Mouse (Mus musculus): ENCODE data around the gene Basp1. TPM values are rescaled to one million over a fixed set of nuclear protein-coding genes. Genes with fewer than 3 reads are reported as not detected.

Gene Basp1
- polyA plus RNA-seq, 1 experiment from 2014 or later = 2.2 TPM

- Histone ChIP-seq H3K4me2 (no peak overlapping the region), H3K27me3 (no peaks in the 10 kb centered on the region), H3K9me3 (replicated peaks) (no peaks in the 10 kb centered on the region), H3K9ac (no peak overlapping the region), H3K4me1 (replicated peaks) (peaks cover 4% of the 10 kb centered on the region; the same call in 1 of the 2 replicates), H3K36me3 (no peaks in the 10 kb centered on the region), H3K27ac (no peak overlapping the region), H3K4me3 (replicated peaks) (no peak overlapping the region)
- DNase-seq (no peak), ATAC-seq (ENCODE audit: low read depth) (no peak)
- WGBS (ENCODE audit: insufficient replicate concordance) = 35% methylated on average over 4 of the region's 4 CpGs
Measured at GRCm38 (mm10) chr15:25392525-25393099, 21.0 kb downstream of the Basp1 start.

GRCm38 (mm10) chr15:25391210-25391609, 22.4 kb downstream of the Basp1 start:
- no peak for DNase-seq
- Histone ChIP-seq H3K9me3 (replicated peaks) (no peaks in the 10 kb centered on the region), H3K27ac (no peak overlapping the region), H3K27me3 (no peaks in the 10 kb centered on the region), H3K9ac (no peak overlapping the region), H3K4me2 (no peak overlapping the region), H3K4me1 (replicated peaks) (peaks cover 4% of the 10 kb centered on the region; the same call in 1 of the 2 replicates), H3K36me3 (no peaks in the 10 kb centered on the region), H3K4me3 (replicated peaks) (no peak overlapping the region)
- peak; percentile 74 for ATAC-seq (ENCODE audit: low read depth)
- WGBS (ENCODE audit: insufficient replicate concordance) = 30% methylated on average over 5 of the region's 5 CpGs

- peaks cover 4% of the 10 kb centered on the region; the same call in 1 of the 2 replicates for H3K4me1 ChIP-seq (replicated peaks)
- H3K27ac ChIP-seq = no peak overlapping the region
- 69% methylated on average over 6 of the region's 6 CpGs for WGBS (ENCODE audit: insufficient replicate concordance)
- H3K9me3 ChIP-seq (replicated peaks) = no peaks in the 10 kb centered on the region
- no peak overlapping the region for H3K4me2 ChIP-seq
- H3K4me3 ChIP-seq (replicated peaks) = no peak overlapping the region
- H3K36me3 ChIP-seq = no peaks in the 10 kb centered on the region
- no peak overlapping the region for H3K9ac ChIP-seq
- DNase-seq = no peak
- ATAC-seq (ENCODE audit: low read depth) = no peak
- no peaks in the 10 kb centered on the region for H3K27me3 ChIP-seq
Measured at GRCm38 (mm10) chr15:25387572-25387971, 26.0 kb downstream of the Basp1 start.

GRCm38 (mm10) chr15:25380051-25380450, 33.5 kb downstream of the Basp1 start:
- Histone ChIP-seq H3K27ac (no peak overlapping the region), H3K9me3 (replicated peaks) (no peaks in the 10 kb centered on the region), H3K4me2 (no peak overlapping the region), H3K27me3 (no peaks in the 10 kb centered on the region), H3K36me3 (no peaks in the 10 kb centered on the region), H3K4me1 (replicated peaks) (no peaks in the 10 kb centered on the region), H3K4me3 (replicated peaks) (no peak overlapping the region), H3K9ac (no peak overlapping the region)
- DNase-seq = no peak
- WGBS (ENCODE audit: insufficient replicate concordance) = 63% methylated on average over 5 of the region's 5 CpGs
- no peak for ATAC-seq (ENCODE audit: low read depth)

GRCm38 (mm10) chr15:25378707-25379106, 34.9 kb downstream of the Basp1 start:
- no peak overlapping the region for H3K4me2 ChIP-seq
- no peak for DNase-seq
- no peaks in the 10 kb centered on the region for H3K36me3 ChIP-seq
- no peak overlapping the region for H3K27ac ChIP-seq
- no peak overlapping the region for H3K4me3 ChIP-seq (replicated peaks)
- H3K27me3 ChIP-seq = no peaks in the 10 kb centered on the region
- WGBS (ENCODE audit: insufficient replicate concordance) = 76% methylated on average over 8 of the region's 8 CpGs
- H3K9me3 ChIP-seq (replicated peaks) = no peaks in the 10 kb centered on the region
- no peak overlapping the region for H3K9ac ChIP-seq
- no peaks in the 10 kb centered on the region for H3K4me1 ChIP-seq (replicated peaks)
- no peak for ATAC-seq (ENCODE audit: low read depth)

- Histone ChIP-seq H3K4me3 (replicated peaks) (no peak overlapping the region), H3K9me3 (replicated peaks) (no peaks in the 10 kb centered on the region), H3K9ac (no peak overlapping the region), H3K4me2 (no peak overlapping the region), H3K27me3 (no peaks in the 10 kb centered on the region), H3K4me1 (replicated peaks) (no peaks in the 10 kb centered on the region), H3K27ac (no peak overlapping the region), H3K36me3 (no peaks in the 10 kb centered on the region)
- WGBS (ENCODE audit: insufficient replicate concordance) = 72% methylated on average over 3 of the region's 3 CpGs
- DNase-seq = no peak
- ATAC-seq (ENCODE audit: low read depth) = no peak
Measured at GRCm38 (mm10) chr15:25376914-25377313, 36.6 kb downstream of the Basp1 start.

- no peak overlapping the region for H3K9ac ChIP-seq
- no peaks in the 10 kb centered on the region for H3K27me3 ChIP-seq
- no peak overlapping the region for H3K27ac ChIP-seq
- 60% methylated on average over 3 of the region's 3 CpGs for WGBS (ENCODE audit: insufficient replicate concordance)
- no peak for ATAC-seq (ENCODE audit: low read depth)
- H3K9me3 ChIP-seq (replicated peaks) = no peaks in the 10 kb centered on the region
- H3K4me1 ChIP-seq (replicated peaks) = no peaks in the 10 kb centered on the region
- no peaks in the 10 kb centered on the region for H3K36me3 ChIP-seq
- no peak overlapping the region for H3K4me2 ChIP-seq
- no peak overlapping the region for H3K4me3 ChIP-seq (replicated peaks)
- DNase-seq = no peak
Measured at GRCm38 (mm10) chr15:25373486-25373885, 40.1 kb downstream of the Basp1 start.

- Histone ChIP-seq H3K9ac (no peak overlapping the region), H3K4me1 (replicated peaks) (no peaks in the 10 kb centered on the region), H3K4me2 (no peak overlapping the region), H3K27ac (no peak overlapping the region), H3K4me3 (replicated peaks) (no peak overlapping the region), H3K36me3 (no peaks in the 10 kb centered on the region), H3K27me3 (peaks cover 15% of the 10 kb centered on the region), H3K9me3 (replicated peaks) (no peaks in the 10 kb centered on the region)
- 67% methylated on average over 7 of the region's 7 CpGs for WGBS (ENCODE audit: insufficient replicate concordance)
- DNase-seq (no peak), ATAC-seq (ENCODE audit: low read depth) (no peak)
Measured at GRCm38 (mm10) chr15:25369522-25369921, 44.0 kb downstream of the Basp1 start.

GRCm38 (mm10) chr15:25365503-25365902, 48.1 kb downstream of the Basp1 start:
- WGBS (ENCODE audit: insufficient replicate concordance) = 41% methylated on average over 5 of the region's 5 CpGs
- Histone ChIP-seq H3K4me3 (replicated peaks) (no peak overlapping the region), H3K4me1 (replicated peaks) (no peaks in the 10 kb centered on the region), H3K9ac (no peak overlapping the region), H3K9me3 (replicated peaks) (no peaks in the 10 kb centered on the region), H3K4me2 (no peak overlapping the region), H3K36me3 (no peaks in the 10 kb centered on the region), H3K27me3 (peaks cover 26% of the 10 kb centered on the region), H3K27ac (no peak overlapping the region)
- ATAC-seq (ENCODE audit: low read depth) (no peak), DNase-seq (no peak)

GRCm38 (mm10) chr15:25364819-25365463, 48.6 kb downstream of the Basp1 start:
- DNase-seq = no peak
- H3K9me3 ChIP-seq (replicated peaks) = no peaks in the 10 kb centered on the region
- peaks cover 26% of the 10 kb centered on the region for H3K27me3 ChIP-seq
- H3K4me3 ChIP-seq (replicated peaks) = peak overlapping the region; percentile 42
- H3K36me3 ChIP-seq = no peaks in the 10 kb centered on the region
- no peaks in the 10 kb centered on the region for H3K4me1 ChIP-seq (replicated peaks)
- 40% methylated on average over 23 of the region's 23 CpGs for WGBS (ENCODE audit: insufficient replicate concordance)
- H3K9ac ChIP-seq = peak overlapping the region; percentile 26
- peak overlapping the region; percentile 59 for H3K4me2 ChIP-seq
- no peak for ATAC-seq (ENCODE audit: low read depth)
- no peak overlapping the region for H3K27ac ChIP-seq

- Histone ChIP-seq H3K36me3 (no peaks in the 10 kb centered on the region), H3K27ac (no peak overlapping the region), H3K9ac (peak overlapping the region; percentile 26), H3K4me2 (peak overlapping the region; percentile 59), H3K27me3 (peaks cover 26% of the 10 kb centered on the region), H3K4me1 (replicated peaks) (no peaks in the 10 kb centered on the region), H3K9me3 (replicated peaks) (no peaks in the 10 kb centered on the region), H3K4me3 (replicated peaks) (peak overlapping the region; percentile 42)
- WGBS (ENCODE audit: insufficient replicate concordance) = 11% methylated on average over 96 of the region's 97 CpGs
- no peak for DNase-seq
- no peak for ATAC-seq (ENCODE audit: low read depth)
Measured at GRCm38 (mm10) chr15:25364160-25364818, 49.3 kb downstream of the Basp1 start.
